In the genomic region with DNA sequence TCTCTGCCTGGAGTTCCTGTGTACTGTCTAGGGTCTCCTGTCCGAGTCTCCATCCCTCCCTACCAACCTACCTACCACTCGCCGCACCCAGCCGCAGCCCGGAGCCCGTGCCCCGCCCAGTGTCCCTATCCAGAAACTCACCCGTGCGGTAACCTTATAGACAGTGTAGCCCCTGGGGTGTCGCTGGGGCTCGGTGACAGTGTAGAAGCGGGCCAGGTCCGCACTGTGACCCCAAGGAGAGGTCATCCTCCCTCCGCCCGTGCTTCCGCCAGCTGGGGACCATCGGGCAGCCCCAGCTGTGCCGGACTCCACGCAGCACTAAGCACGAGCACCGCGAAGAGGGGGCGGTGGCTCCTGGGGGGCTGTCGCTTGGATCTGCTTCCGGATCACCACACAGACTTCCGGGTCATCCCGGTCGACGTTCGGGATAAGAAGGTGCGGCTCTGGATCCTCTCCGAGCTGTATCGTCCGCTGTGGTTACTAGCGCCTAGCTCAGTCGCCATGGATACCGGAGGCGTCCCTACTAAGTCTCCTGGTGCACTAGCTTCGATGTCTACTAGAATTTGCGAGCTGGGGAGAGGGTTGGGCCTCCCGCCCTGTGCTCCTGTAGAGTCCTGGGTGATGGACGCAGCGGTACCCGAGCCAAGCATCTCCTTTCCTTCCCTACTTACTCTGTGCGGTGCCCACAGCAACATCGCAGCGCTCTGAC, we compare ENCODE assay signal across 8 mouse cellular contexts. TPM values are rescaled to one million over a fixed set of nuclear protein-coding genes. Genes with fewer than 3 reads are reported as not detected.
DNase-seq lines count a peak whose midpoint lies in the region; ATAC-seq lines count a peak whose summit lies in the region.

Gene Rps6kc1, minus strand, starts transcription at position 356 of the 709 bp plus-strand sequence.

- H3K4me2 ChIP-seq in forebrain, embryonic 14.5 days (ENCODE audit: low read length), result peak within 1 kb of the TSS; percentile 73
- H3K4me2 ChIP-seq in neural tube, embryonic 15.5 days, result peak within 1 kb of the TSS; percentile 73

- peaks cover 9% of the 10 kb centered on the region for H3K4me1 ChIP-seq in forebrain, embryonic 14.5 days (ENCODE audit: control insufficient read depth, insufficient read depth, low read length)
- peaks cover 36% of the 10 kb centered on the region for H3K4me1 ChIP-seq in neural tube, embryonic 15.5 days

- no peaks in the 10 kb centered on the region for H3K9me3 ChIP-seq in forebrain, embryonic 14.5 days (replicated peaks; ENCODE audit: control insufficient read depth, low read length)
- no peaks in the 10 kb centered on the region for H3K9me3 ChIP-seq in neural tube, embryonic 15.5 days (replicated peaks)

- under 1% methylated on average over 47 of the region's 47 CpGs for WGBS in forebrain, embryonic 14.5 days
- under 1% methylated on average over 47 of the region's 47 CpGs for WGBS in neural tube, embryonic 15.5 days

- H3K27me3 ChIP-seq in forebrain, embryonic 14.5 days (replicated peaks; ENCODE audit: control insufficient read depth, insufficient read depth, low read length), result no peaks in the 10 kb centered on the region
- H3K27me3 ChIP-seq in neural tube, embryonic 15.5 days (replicated peaks), result peaks cover 5% of the 10 kb centered on the region; the same call in 1 of the 2 replicates

- peak within 1 kb of the TSS; percentile 79 for H3K4me3 ChIP-seq in forebrain, embryonic 14.5 days (ENCODE audit: low read depth, low read length)
- H3K4me3 ChIP-seq in neural tube, embryonic 15.5 days (replicated peaks), result peak within 1 kb of the TSS; percentile 99

- intact Hi-C loops in heart, postnatal 14 days (cut with DNase I), result no loop called here

- H3K9ac ChIP-seq in forebrain, embryonic 14.5 days (ENCODE audit: low read length), result peak within 1 kb of the TSS; percentile 92
- H3K9ac ChIP-seq in neural tube, embryonic 15.5 days (replicated peaks), result peak within 1 kb of the TSS; percentile 93

- H3K27ac ChIP-seq in forebrain, embryonic 14.5 days (ENCODE audit: low read depth, low read length), result peak within 1 kb of the TSS; percentile 58
- H3K27ac ChIP-seq in neural tube, embryonic 15.5 days (replicated peaks), result peak within 1 kb of the TSS; percentile 80

- peak; percentile 93 for ATAC-seq in forebrain, embryonic 14.5 days
- ATAC-seq in neural tube, embryonic 15.5 days (ENCODE audit: low FRiP score), result peak; percentile 95

- no peaks in the 10 kb centered on the region for H3K36me3 ChIP-seq in forebrain, embryonic 14.5 days (ENCODE audit: control insufficient read depth, insufficient read depth, low read length)
- no peaks in the 10 kb centered on the region for H3K36me3 ChIP-seq in neural tube, embryonic 15.5 days

- peak; percentile 92 for DNase-seq in ES-CJ7 (ENCODE audit: low read depth, low spot score)
- DNase-seq in cerebellum, adult 11 months, result peak; percentile 77
- peak; percentile 90 for DNase-seq in forebrain, embryonic 14.5 days (ENCODE audit: low spot score)
- DNase-seq in heart, postnatal 14 days, result peak; percentile 82 to 87
- DNase-seq in layer of hippocampus, adult 18-20 months (ENCODE audit: low spot score in 2 of 2), result peak; percentile 76 to 87
- DNase-seq in lung, adult 18-20 months, result peak; percentile 74 to 79
- DNase-seq in testis, postnatal 10 days (ENCODE audit: low spot score), result peak; percentile 85

RNA-seq across cellular contexts. Expression of gene Rps6kc1, which starts in this region (rescaled TPM):
- 23.8 and 29.9 TPM in 2 replicates for polyA plus RNA-seq in forebrain, embryonic 14.5 days (2014; fragmentation: Nextera tagmentation; extraction: Ambion mirVana)
- 10 to 100 TPM; 16.3 to 19.2 TPM for total RNA-seq in heart, postnatal 14 days (2021)
- total RNA-seq in layer of hippocampus, adult 18-20 months (2021), result 10 to 100 TPM; 90.7 to 94.1 TPM
- 26.5 and 27.3 TPM in 2 replicates for polyA plus RNA-seq in neural tube, embryonic 15.5 days (2015; fragmentation: Nextera tagmentation; extraction: Ambion mirVana)

Comparison
In these comparisons a context has a peak if more than half of its experiments do, and no peak if none do; other contexts are left out.
1. Peak in every context shown above with its lines: DNase-seq, ATAC-seq, H3K4me3 ChIP-seq and H3K27ac ChIP-seq.
2. RNA of gene Rps6kc1 (total RNA-seq): 90.7 to 94.1 TPM in layer of hippocampus, adult 18-20 months; 16.3 to 19.2 TPM in heart, postnatal 14 days; every median in the first group is over 4 times any median in the second.